Mouse (Mus musculus) liver, adult 10 weeks (tissue): ENCODE data around the gene Hist1h4m. TPM values are rescaled to one million over a fixed set of nuclear protein-coding genes. Genes with fewer than 3 reads are reported as not detected.

ENCODE experiments used
- polyA plus RNA-seq: library from polyadenylated mRNA; stranded (reverse); fragments of 350-450 nt; fragmentation: Illumina TruSeq; extraction: RNeasy Lipid Tissue Mini Kit (QIAGEN cat#74804); gene quantifications from one replicate; pipeline ENCODE4 v1.2.3, GENCODE M21; 2014; ENCODE audit warnings: low read depth, low replicate concordance

Gene Hist1h4m
- not detected for polyA plus RNA-seq

DNA sequence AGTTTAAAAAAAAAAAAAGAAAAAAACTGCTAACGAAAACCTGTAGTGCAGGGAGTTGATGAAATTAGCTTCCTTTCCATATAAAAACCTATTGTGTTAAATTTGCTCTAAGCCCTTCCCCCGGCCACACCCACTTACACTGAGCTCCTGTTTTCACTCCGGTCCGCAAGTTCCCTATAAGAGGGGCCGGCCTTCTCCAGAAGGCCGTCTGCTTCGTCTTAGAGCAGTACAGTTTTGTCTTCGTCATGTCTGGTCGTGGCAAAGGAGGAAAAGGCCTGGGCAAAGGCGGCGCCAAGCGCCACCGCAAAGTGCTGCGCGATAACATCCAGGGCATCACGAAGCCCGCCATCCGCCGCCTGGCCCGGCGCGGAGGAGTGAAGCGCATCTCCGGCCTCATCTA, at the start of gene Hist1h4m:
Hist1h4m (plus strand) TSS at position 208 of the 400 bp plus-strand sequence.

DNA sequence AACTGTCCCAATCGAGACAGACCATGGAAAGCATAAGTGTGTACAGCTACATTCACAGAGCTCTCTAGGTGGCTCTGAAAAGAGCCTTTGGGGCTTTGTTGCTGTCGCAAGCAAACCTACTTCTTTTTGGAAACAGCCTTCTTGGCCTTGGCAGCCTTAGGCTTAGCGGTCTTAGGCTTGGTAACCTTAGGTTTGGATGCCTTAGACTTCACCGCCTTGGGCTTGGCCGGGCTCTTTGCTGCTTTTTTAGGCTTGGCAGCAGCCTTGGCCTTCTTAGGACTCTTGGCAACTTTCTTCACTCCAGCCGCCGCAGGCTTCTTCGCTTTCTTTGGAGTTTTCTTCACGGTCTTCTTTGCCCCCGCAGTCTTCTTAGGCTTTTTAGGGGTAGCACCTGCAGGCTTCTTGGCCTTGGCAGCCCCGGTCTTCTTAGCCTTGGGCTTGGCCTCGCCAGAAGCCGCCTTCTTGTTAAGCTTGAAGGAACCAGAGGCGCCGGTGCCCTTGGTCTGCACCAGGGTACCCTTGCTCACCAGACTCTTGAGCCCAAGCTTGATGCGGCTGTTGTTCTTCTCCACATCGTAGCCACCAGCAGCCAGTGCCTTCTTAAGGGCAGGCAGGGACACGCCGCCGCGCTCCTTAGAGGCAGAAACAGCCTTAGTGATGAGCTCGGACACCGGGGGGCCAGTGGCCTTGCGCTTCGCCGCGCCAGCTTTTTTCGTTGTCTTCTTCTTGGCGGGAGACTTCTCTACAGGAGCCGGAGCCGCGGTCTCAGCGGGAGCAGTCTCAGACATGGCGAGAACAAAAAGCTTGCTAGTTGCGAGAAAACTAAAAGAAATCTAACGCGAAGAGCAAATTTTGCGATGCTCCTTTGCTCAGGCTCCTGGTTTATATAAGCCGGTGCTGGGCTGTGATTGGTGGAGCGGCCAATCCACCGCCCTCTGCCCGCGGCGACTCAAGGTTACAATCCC, 31.5 kb upstream of the Hist1h4m start, which contains the start of gene Hist1h1b:
Hist1h1b (minus strand) TSS at position 859 of the 965 bp plus-strand sequence.

DNA sequence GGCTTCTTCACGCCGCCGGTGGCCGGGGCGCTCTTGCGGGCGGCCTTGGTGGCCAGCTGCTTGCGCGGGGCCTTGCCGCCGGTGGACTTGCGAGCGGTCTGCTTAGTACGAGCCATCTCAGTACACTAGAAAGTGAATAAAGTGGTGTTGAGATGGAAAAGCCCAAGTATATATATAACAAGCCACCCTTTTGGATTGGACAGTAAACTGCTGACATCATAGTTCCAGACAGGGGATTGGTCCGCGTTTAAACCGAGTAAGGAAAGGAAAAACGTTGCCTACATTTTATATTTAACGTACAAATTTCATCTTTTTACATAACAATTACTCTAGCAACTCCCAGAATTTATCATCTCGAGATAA, 28.3 kb upstream of the Hist1h4m start, which contains the start of gene Hist1h3i:
Hist1h3i (minus strand) TSS at position 116 of the 363 bp plus-strand sequence.

DNA sequence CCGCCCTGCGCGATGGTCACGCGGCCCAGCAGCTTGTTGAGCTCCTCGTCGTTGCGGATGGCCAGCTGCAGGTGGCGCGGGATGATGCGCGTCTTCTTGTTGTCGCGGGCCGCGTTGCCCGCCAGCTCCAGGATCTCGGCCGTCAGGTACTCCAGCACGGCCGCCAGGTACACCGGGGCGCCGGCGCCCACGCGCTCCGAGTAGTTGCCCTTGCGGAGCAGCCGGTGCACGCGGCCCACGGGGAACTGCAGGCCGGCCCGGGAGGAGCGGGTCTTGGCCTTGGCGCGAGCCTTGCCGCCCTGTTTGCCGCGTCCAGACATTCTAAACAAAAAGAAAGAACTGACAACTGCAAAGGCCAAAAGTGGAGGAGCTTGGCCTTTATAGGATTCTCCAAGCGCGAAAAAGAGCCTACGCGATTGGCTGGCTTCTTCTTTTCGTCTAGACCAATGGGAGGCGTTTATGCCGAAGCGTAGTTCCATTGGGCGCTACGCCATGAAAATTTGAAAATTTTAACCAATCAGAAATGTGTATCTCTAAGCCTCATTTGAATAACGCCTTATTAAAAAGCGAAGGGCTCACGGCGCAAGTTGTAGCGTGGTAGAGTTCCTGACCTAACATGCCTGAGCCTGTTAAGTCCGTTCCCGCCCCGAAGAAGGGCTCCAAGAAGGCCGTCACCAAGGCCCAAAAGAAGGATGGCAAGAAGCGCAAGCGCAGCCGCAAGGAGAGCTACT, 24.5 kb upstream of the Hist1h4m start, which contains the start of the genes Hist1h2an and Hist1h2bp:
Hist1h2an (minus strand) TSS at position 320 of the 731 bp plus-strand sequence.
Hist1h2bp (plus strand) TSS at position 563 of the 731 bp plus-strand sequence.

DNA sequence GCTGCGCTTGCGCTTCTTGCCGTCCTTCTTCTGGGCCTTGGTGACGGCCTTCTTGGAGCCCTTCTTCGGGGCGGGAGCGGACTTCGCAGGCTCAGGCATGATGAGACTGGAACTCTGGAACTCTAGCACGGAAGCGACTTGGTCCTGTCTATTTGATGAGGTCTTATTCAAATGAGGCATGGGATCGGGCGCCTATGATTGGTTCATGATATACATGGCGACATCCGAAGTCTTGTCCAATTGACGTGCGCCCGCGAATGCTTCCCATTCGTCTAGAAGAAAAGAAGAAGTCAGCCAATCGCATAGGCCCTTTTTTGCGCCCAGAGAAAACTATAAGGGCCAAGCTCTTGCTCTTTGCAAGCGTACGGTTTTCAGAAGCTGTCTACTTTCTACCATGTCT, 1.5 kb upstream of the Hist1h4m start, which contains the start of the genes Hist1h2bq and Hist1h2ao:
Hist1h2bq (minus strand) TSS at position 125 of the 400 bp plus-strand sequence.
Hist1h2ao (plus strand) TSS at position 393 of the 400 bp plus-strand sequence.

DNA sequence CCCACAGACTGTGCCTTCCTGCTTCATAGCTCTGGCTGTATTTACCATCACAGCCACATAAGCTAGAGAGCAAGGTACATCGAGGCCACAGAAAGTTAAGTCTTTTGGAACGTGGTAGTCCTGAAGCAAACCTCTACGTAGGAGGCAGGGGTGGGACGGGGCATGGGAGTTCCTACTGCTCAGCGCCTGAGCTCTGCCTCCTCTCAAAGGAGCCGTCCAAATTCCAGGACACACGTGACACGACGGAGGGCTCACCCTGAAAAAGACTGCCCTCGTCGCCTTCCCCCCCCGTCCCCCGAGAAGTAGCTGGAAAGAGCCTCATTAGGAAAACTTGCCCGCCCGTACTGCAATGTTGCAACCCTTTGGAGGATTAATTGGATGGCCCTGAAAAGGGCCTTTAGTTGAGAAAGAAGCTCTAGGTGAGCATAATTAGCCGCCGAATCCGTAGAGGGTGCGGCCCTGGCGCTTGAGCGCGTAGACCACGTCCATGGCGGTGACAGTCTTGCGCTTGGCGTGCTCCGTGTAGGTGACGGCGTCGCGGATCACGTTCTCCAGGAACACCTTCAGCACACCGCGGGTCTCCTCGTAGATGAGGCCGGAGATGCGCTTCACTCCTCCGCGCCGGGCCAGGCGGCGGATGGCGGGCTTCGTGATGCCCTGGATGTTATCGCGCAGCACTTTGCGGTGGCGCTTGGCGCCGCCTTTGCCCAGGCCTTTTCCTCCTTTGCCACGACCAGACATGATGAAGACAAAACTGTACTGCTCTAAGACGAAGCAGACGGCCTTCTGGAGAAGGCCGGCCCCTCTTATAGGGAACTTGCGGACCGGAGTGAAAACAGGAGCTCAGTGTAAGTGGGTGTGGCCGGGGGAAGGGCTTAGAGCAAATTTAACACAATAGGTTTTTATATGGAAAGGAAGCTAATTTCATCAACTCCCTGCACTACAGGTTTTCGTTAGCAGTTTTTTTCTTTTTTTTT, 20.2 kb downstream of the Hist1h4m start, which contains the start of gene Hist1h4n:
Hist1h4n (minus strand) TSS at position 779 of the 977 bp plus-strand sequence.

DNA sequence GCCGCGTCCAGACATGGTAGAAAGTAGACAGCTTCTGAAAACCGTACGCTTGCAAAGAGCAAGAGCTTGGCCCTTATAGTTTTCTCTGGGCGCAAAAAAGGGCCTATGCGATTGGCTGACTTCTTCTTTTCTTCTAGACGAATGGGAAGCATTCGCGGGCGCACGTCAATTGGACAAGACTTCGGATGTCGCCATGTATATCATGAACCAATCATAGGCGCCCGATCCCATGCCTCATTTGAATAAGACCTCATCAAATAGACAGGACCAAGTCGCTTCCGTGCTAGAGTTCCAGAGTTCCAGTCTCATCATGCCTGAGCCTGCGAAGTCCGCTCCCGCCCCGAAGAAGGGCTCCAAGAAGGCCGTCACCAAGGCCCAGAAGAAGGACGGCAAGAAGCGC, 21.9 kb downstream of the Hist1h4m start, which contains the start of the genes Hist1h2ap and Hist1h2br:
Hist1h2ap (minus strand) TSS at position 47 of the 400 bp plus-strand sequence.
Hist1h2br (plus strand) TSS at position 283 of the 400 bp plus-strand sequence.

Other genes starting within 250 kb of the Hist1h4m start
- not detected for gene Olfr1364, start 230.0 kb upstream of the Hist1h4m start, polyA plus RNA-seq
- not detected for gene Olfr1362, start 197.7 kb upstream of the Hist1h4m start, polyA plus RNA-seq
- gene Olfr11, start 169.2 kb upstream of the Hist1h4m start, polyA plus RNA-seq, result not detected
- not detected for gene Olfr1361, start 148.4 kb upstream of the Hist1h4m start, polyA plus RNA-seq
- not detected for gene Olfr1360, start 134.3 kb upstream of the Hist1h4m start, polyA plus RNA-seq
- not detected for gene Olfr1359, start 113.6 kb upstream of the Hist1h4m start, polyA plus RNA-seq
- gene Hist1h2bl, start 95.6 kb upstream of the Hist1h4m start, polyA plus RNA-seq, result not detected
- not detected for gene Hist1h2ai, start 95.3 kb upstream of the Hist1h4m start, polyA plus RNA-seq
- not detected for gene Hist1h3h, start 94.1 kb upstream of the Hist1h4m start, polyA plus RNA-seq
- not detected for gene Hist1h2bm, start 89.7 kb upstream of the Hist1h4m start, polyA plus RNA-seq
- gene Hist1h4j, start 76.7 kb upstream of the Hist1h4m start, polyA plus RNA-seq, result 0.58 TPM
- gene Hist1h4k, start 61.2 kb upstream of the Hist1h4m start, polyA plus RNA-seq, result not detected
- not detected for gene Hist1h2ak, start 57.9 kb upstream of the Hist1h4m start, polyA plus RNA-seq
- gene Hist1h2bn, start 57.6 kb upstream of the Hist1h4m start, polyA plus RNA-seq, result not detected
- gene Hist1h1b, start 31.1 kb upstream of the Hist1h4m start, polyA plus RNA-seq, result not detected
- gene Hist1h3i, start 28.4 kb upstream of the Hist1h4m start, polyA plus RNA-seq, result not detected
- not detected for gene Hist1h2an, start 24.5 kb upstream of the Hist1h4m start, polyA plus RNA-seq
- not detected for gene Hist1h2bp, start 24.3 kb upstream of the Hist1h4m start, polyA plus RNA-seq
- gene Hist1h2bq, start 1.5 kb upstream of the Hist1h4m start, polyA plus RNA-seq, result not detected
- gene Hist1h2ao, start 1.3 kb upstream of the Hist1h4m start, polyA plus RNA-seq, result not detected
- not detected for gene Hist1h4n, start 20.4 kb downstream of the Hist1h4m start, polyA plus RNA-seq
- gene Hist1h2ap, start 21.8 kb downstream of the Hist1h4m start, polyA plus RNA-seq, result not detected
- not detected for gene Hist1h2br, start 22.0 kb downstream of the Hist1h4m start, polyA plus RNA-seq
- not detected for gene Zfp184, start 133.3 kb downstream of the Hist1h4m start, polyA plus RNA-seq
- not detected for gene Pom121l2, start 169.4 kb downstream of the Hist1h4m start, polyA plus RNA-seq
- gene Prss16, start 198.0 kb downstream of the Hist1h4m start, polyA plus RNA-seq, result 0.42 TPM
- gene Hist1h2ah, start 223.8 kb downstream of the Hist1h4m start, polyA plus RNA-seq, result not detected
- gene Hist1h2bk, start 224.1 kb downstream of the Hist1h4m start, polyA plus RNA-seq, result not detected
- 1.7 TPM for gene Hist1h4i, start 229.6 kb downstream of the Hist1h4m start, polyA plus RNA-seq
- not detected for gene Hist1h2ag, start 231.2 kb downstream of the Hist1h4m start, polyA plus RNA-seq
- gene Hist1h2bj, start 231.5 kb downstream of the Hist1h4m start, polyA plus RNA-seq, result not detected